Mouse (Mus musculus) forebrain, embryonic 11.5 days (tissue): Measurements from ENCODE around the gene Ccnl1. TPM values are rescaled to one million over a fixed set of nuclear protein-coding genes. Genes with fewer than 3 reads are reported as not detected.
A peak's percentile ranks its signal among the peaks of the same experiment; 100 is the strongest.

ENCODE experiments used
- ATAC-seq: fragments of 200-750 bp; cut with Nextera tagmentation; replicated peaks from 2 replicates; pipeline ENCODE4 v1.8.0; 2017; ENCODE audit warnings: moderate TSS enrichment; ENCODE audit not compliant: low FRiP score
- DNase-seq: peaks from one replicate; pipeline ENCODE4 v3.0.0-alpha.2; 2017; ENCODE audit warnings: low spot score
- H3K27ac ChIP-seq: fragments of 300-500 bp; sonication (generic); 2 replicates; pipeline ENCODE4 v1.5.1; 2014; ENCODE audit warnings: low read depth, low read length
- H3K27me3 ChIP-seq: fragments of 300-500 bp; sonication (generic); 2 replicates; pipeline ENCODE4 v1.6.1; 2014; ENCODE audit warnings: mild to moderate bottlenecking, low read length, mixed read lengths; ENCODE audit not compliant: control insufficient read depth, insufficient read depth
- H3K36me3 ChIP-seq: fragments of 300-500 bp; sonication (generic); 2 replicates; pipeline ENCODE4 v1.6.1; 2014; ENCODE audit warnings: mild to moderate bottlenecking, low read length, moderate library complexity, mixed read lengths; ENCODE audit not compliant: control insufficient read depth, insufficient read depth
- H3K4me1 ChIP-seq: fragments of 300-500 bp; sonication (generic); replicated peaks from 2 replicates; pipeline ENCODE4 v1.6.1; 2014; ENCODE audit warnings: low read length, mixed read lengths; ENCODE audit not compliant: control insufficient read depth, insufficient read depth
- H3K4me2 ChIP-seq: fragments of 300-500 bp; sonication (generic); 2 replicates; pipeline ENCODE4 v1.6.1; 2014; ENCODE audit warnings: low read depth, mild to moderate bottlenecking, low read length, moderate library complexity, mixed read lengths; ENCODE audit not compliant: severe bottlenecking
- H3K4me3 ChIP-seq: fragments of 300-500 bp; sonication (generic); 2 replicates; pipeline ENCODE4 v1.5.1; 2014; ENCODE audit warnings: low read depth, low read length
- H3K9ac ChIP-seq: fragments of 300-500 bp; sonication (generic); 2 replicates; pipeline ENCODE4 v1.6.1; 2014; ENCODE audit warnings: low read length
- H3K9me3 ChIP-seq: fragments of 300-500 bp; sonication (generic); 2 replicates; pipeline ENCODE4 v1.6.1; 2016; ENCODE audit warnings: low read length, mixed read lengths; ENCODE audit not compliant: control insufficient read depth
- WGBS: fragments of 180-500 bp; shearing (Covaris S2); extraction: QIAGEN DNeasy Blood & Tissue Kit; methylation state at CpG from one replicate; pipeline ENCODE4 v1.1.7; 2014; 5-methylcytosine and 5-hydroxymethylcytosine counted together
- polyA plus RNA-seq: library from polyadenylated mRNA; unstranded; fragments of >200 nt; fragmentation: Nextera tagmentation; extraction: Ambion mirVana; gene quantifications from 2 replicates; pipeline ENCODE4 v1.2.1, GENCODE M21; 2014

The Ccnl1 gene
- polyA plus RNA-seq, result 124 and 130 TPM in 2 replicates

- under 1% methylated on average over 70 of the region's 70 CpGs for WGBS
- Histone ChIP-seq H3K4me3 (peak within 1 kb of the TSS; percentile 100), H3K9me3 (no peaks in the 10 kb centered on the region), H3K27ac (peak within 1 kb of the TSS; percentile 99), H3K36me3 (peaks cover 8% of the 10 kb centered on the region; the same call in 1 of the 2 replicates), H3K27me3 (no peaks in the 10 kb centered on the region), H3K4me1 (peaks cover 12% of the 10 kb centered on the region), H3K9ac (peak within 1 kb of the TSS; percentile 99), H3K4me2 (peak within 1 kb of the TSS; percentile 81)
- ATAC-seq (peak; percentile 96), DNase-seq (peak; percentile 98)
Measured at GRCm38 (mm10) chr3:65958102-65958839, at the start of gene Ccnl1. Ccnl1 (minus strand) TSS chr3:65958249.

- H3K9ac ChIP-seq, result no peak overlapping the region
- no peaks in the 10 kb centered on the region for H3K4me1 ChIP-seq
- 84% methylated on average over 4 of the region's 4 CpGs for WGBS
- ATAC-seq, result no peak
- no peak for DNase-seq
- H3K27ac ChIP-seq, result no peak overlapping the region
- no peaks in the 10 kb centered on the region for H3K36me3 ChIP-seq
- H3K9me3 ChIP-seq, result no peaks in the 10 kb centered on the region
- no peak overlapping the region for H3K4me3 ChIP-seq
- H3K27me3 ChIP-seq, result no peaks in the 10 kb centered on the region
- no peak overlapping the region for H3K4me2 ChIP-seq
Measured at GRCm38 (mm10) chr3:66004989-66005388, 46.9 kb upstream of the Ccnl1 start.

GRCm38 (mm10) chr3:66004220-66004951, 46.3 kb upstream of the Ccnl1 start:
- ATAC-seq, result no peak
- Histone ChIP-seq H3K4me2 (no peak overlapping the region), H3K4me3 (no peak overlapping the region), H3K36me3 (no peaks in the 10 kb centered on the region), H3K4me1 (no peaks in the 10 kb centered on the region), H3K27me3 (no peaks in the 10 kb centered on the region), H3K9ac (no peak overlapping the region), H3K9me3 (no peaks in the 10 kb centered on the region), H3K27ac (no peak overlapping the region)
- DNase-seq, result no peak
- WGBS, result 75% methylated on average over 7 of the region's 7 CpGs

- no peak for ATAC-seq
- Histone ChIP-seq H3K36me3 (no peaks in the 10 kb centered on the region), H3K27me3 (no peaks in the 10 kb centered on the region), H3K4me3 (no peak overlapping the region), H3K9me3 (no peaks in the 10 kb centered on the region), H3K4me1 (no peaks in the 10 kb centered on the region), H3K9ac (no peak overlapping the region), H3K27ac (no peak overlapping the region), H3K4me2 (no peak overlapping the region)
- DNase-seq, result no peak
- WGBS, result 82% methylated on average over 2 of the region's 2 CpGs
Measured at GRCm38 (mm10) chr3:66000400-66000799, 42.4 kb upstream of the Ccnl1 start.

GRCm38 (mm10) chr3:65997360-65998008, 39.4 kb upstream of the Ccnl1 start:
- no peak overlapping the region for H3K4me3 ChIP-seq
- no peak overlapping the region for H3K27ac ChIP-seq
- no peaks in the 10 kb centered on the region for H3K27me3 ChIP-seq
- DNase-seq, result no peak
- no peak overlapping the region for H3K9ac ChIP-seq
- H3K4me1 ChIP-seq, result no peaks in the 10 kb centered on the region
- ATAC-seq, result no peak
- no peak overlapping the region for H3K4me2 ChIP-seq
- no peaks in the 10 kb centered on the region for H3K9me3 ChIP-seq
- no peaks in the 10 kb centered on the region for H3K36me3 ChIP-seq
- WGBS, result 80% methylated on average over 7 of the region's 7 CpGs

GRCm38 (mm10) chr3:65992395-65993340, 34.6 kb upstream of the Ccnl1 start:
- Histone ChIP-seq H3K27ac (no peak overlapping the region), H3K9ac (no peak overlapping the region), H3K36me3 (no peaks in the 10 kb centered on the region), H3K4me2 (no peak overlapping the region), H3K27me3 (no peaks in the 10 kb centered on the region), H3K9me3 (no peaks in the 10 kb centered on the region), H3K4me1 (no peaks in the 10 kb centered on the region), H3K4me3 (no peak overlapping the region)
- DNase-seq (no peak), ATAC-seq (no peak)
- WGBS, result 79% methylated on average over 11 of the region's 11 CpGs

- Histone ChIP-seq H3K27me3 (no peaks in the 10 kb centered on the region), H3K4me1 (no peaks in the 10 kb centered on the region), H3K9ac (no peak overlapping the region), H3K4me2 (no peak overlapping the region), H3K36me3 (no peaks in the 10 kb centered on the region), H3K4me3 (no peak overlapping the region), H3K9me3 (no peaks in the 10 kb centered on the region), H3K27ac (no peak overlapping the region)
- DNase-seq, result no peak
- WGBS, result 25% methylated on average over 3 of the region's 3 CpGs
- ATAC-seq, result no peak
Measured at GRCm38 (mm10) chr3:65990957-65991646, 33.1 kb upstream of the Ccnl1 start.
